Mouse (Mus musculus) forebrain, embryonic 14.5 days (tissue): Measurements from ENCODE around the gene Adam8. TPM values are rescaled to one million over a fixed set of nuclear protein-coding genes. Genes with fewer than 3 reads are reported as not detected.

Source experiments
- microRNA counts: library from miRNA; unstranded; fragments of <30 nt; microRNA quantifications from one replicate; lab custom pipeline; 2016
- microRNA-seq: library from miRNA; unstranded; fragments of <30 nt; microRNA quantifications from one replicate; pipeline ENCODE4, GENCODE M21; 2016
- polyA plus RNA-seq: library from polyadenylated mRNA; unstranded; fragments of >200 nt; fragmentation: Nextera tagmentation; extraction: Ambion mirVana; gene quantifications from 2 replicates; pipeline ENCODE4 v1.2.1, GENCODE M21; 2014

Gene Adam8
- polyA plus RNA-seq, 1 experiment from 2014 or later: 1.3 TPM

MicroRNAs encoded within 50 kb of the gene (microRNA counts, 519-probe panel; counts per million panel counts)
- microRNA mmu-miR-202-3p (lab: Ali Mortazavi, UCI): not detected
- not detected for microRNA mmu-miR-202-5p (lab: Ali Mortazavi, UCI)

Small RNA genes within 50 kb of the gene (microRNA-seq; reads per million reads assigned to microRNA genes)
- gene Mir202 (not detected), gene Mir7062 (0.79 reads per million), gene mmu-mir-7686 (not detected)

Other genes starting within 250 kb of the Adam8 start
- 7.4 and 8.1 TPM in 2 replicates for gene Adgra1, start 158.4 kb downstream of the Adam8 start, polyA plus RNA-seq
- gene Kndc1, start 97.9 kb downstream of the Adam8 start, polyA plus RNA-seq: 7.0 and 8.7 TPM in 2 replicates
- not detected in 2 replicates for gene Utf1, start 48.8 kb downstream of the Adam8 start, polyA plus RNA-seq
- 0.51 and 0.86 TPM in 2 replicates for gene 6430531B16Rik, start 13.8 kb downstream of the Adam8 start, polyA plus RNA-seq
- 52.5 and 53.6 TPM in 2 replicates for gene Zfp511, start 43.8 kb upstream of the Adam8 start, polyA plus RNA-seq
- gene Tubgcp2, start 44.1 kb upstream of the Adam8 start, polyA plus RNA-seq: 64.3 and 67.7 TPM in 2 replicates
- 0.93 and 1.2 TPM in 2 replicates for gene Msx3, start 56.5 kb upstream of the Adam8 start, polyA plus RNA-seq
- 114 and 141 TPM in 2 replicates for gene Caly, start 90.0 kb upstream of the Adam8 start, polyA plus RNA-seq
- gene Prap1, start 100.8 kb upstream of the Adam8 start, polyA plus RNA-seq: not detected in 2 replicates
- 19.7 and 23.9 TPM in 2 replicates for gene Fuom, start 109.9 kb upstream of the Adam8 start, polyA plus RNA-seq
- gene Paox, start 123.2 kb upstream of the Adam8 start, polyA plus RNA-seq: 7.2 and 8.8 TPM in 2 replicates
- 138 and 154 TPM in 2 replicates for gene Echs1, start 123.9 kb upstream of the Adam8 start, polyA plus RNA-seq
- 40.7 and 42.9 TPM in 2 replicates for gene Mtg1, start 145.0 kb upstream of the Adam8 start, polyA plus RNA-seq
- gene Sprn, start 162.3 kb upstream of the Adam8 start, polyA plus RNA-seq: 7.9 and 9.7 TPM in 2 replicates
- gene Olfr522, start 172.2 kb upstream of the Adam8 start, polyA plus RNA-seq: not detected in 2 replicates
- gene Olfr523, start 180.7 kb upstream of the Adam8 start, polyA plus RNA-seq: not detected in 2 replicates
- not detected in 2 replicates for gene Olfr524, start 213.4 kb upstream of the Adam8 start, polyA plus RNA-seq
- not detected in 2 replicates for gene Cd163l1, start 225.7 kb upstream of the Adam8 start, polyA plus RNA-seq